Mouse (Mus musculus) telencephalon, adult 2 months (tissue): ENCODE data around the gene Zfp781.
"Not testable (repeated sequence)": the region's sequence is repeated elsewhere in the genome, so short reads cannot be mapped to it uniquely, and the experiment has no call there.

Source experiments
- DNase-seq: peaks from one replicate; pipeline ENCODE4 v3.0.0-alpha.2; 2011; ENCODE audit warnings: low read depth, low spot score

Gene Zfp781

GRCm38 (mm10) chr10:81929842-81930743, at the start of gene Zfp781:
Gene Zfp781 (minus strand): TSS chr10:81930480.
- not testable (repeated sequence) for DNase-seq

DNA sequence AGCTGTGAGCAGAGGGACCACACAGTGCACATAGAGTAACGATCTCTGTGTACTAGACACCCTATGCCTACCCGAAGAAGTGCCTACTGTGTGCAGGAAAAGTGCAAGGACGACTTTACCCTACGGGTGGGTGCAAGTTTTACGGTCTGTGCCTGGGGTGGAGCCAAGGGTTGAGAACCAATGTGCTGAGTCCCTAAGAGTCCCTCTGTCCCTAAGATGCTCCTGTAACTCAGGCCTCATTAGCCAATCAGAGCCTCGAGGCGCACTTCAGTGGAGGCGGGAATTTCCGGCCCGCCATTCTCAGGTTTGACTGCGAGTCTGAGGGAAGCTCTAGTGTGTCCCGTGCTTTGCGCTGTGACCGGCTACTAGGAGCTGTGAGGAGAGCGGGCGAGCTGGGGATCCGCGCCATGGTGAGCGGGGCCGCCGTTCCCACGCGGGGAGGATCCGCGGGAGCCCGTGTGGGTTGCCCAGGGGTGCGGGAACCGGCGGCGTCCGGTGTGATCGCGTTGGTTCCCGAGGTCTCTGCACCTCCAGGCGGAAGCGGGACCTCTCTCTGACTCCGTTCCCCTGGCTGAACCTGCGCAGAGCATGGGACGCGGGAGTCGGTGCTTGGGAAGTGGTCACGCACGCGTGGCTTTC, 48.2 kb upstream of the Zfp781 start:
- DNase-seq = not testable (repeated sequence)

DNA sequence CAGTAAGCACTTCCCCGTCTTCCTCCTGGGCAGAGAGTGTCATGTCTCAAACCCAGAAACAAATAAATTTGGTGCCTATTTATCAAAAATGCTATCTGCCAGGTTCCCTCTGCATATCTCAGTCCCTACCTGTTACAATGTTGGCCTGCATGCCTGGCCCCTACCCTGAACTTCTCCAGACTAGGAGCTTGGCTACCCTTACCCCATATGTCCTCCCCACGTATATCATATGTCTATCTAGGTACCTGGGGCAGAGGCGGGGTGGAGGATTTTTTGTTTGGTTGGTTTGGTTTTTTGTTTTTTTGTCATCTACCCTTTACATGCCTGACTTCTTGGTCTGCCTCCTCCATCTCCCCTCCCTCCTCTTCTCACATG, 451 bp upstream of the Zfp781 start:
- DNase-seq = not testable (repeated sequence)

GRCm38 (mm10) chr10:81863409-81864407, 66.6 kb downstream of the Zfp781 start, which contains the start of gene Gm32687:
Gene Gm32687 (plus strand): TSS chr10:81863934.
- not testable (repeated sequence) for DNase-seq
